Mouse (Mus musculus): ENCODE measurements around the gene Ppp2r5a. TPM values are rescaled to one million over a fixed set of nuclear protein-coding genes. Genes with fewer than 3 reads are reported as not detected.

Gene Ppp2r5a
- polyA plus RNA-seq, 1 experiment from 2014 or later: 39.9 TPM

DNA sequence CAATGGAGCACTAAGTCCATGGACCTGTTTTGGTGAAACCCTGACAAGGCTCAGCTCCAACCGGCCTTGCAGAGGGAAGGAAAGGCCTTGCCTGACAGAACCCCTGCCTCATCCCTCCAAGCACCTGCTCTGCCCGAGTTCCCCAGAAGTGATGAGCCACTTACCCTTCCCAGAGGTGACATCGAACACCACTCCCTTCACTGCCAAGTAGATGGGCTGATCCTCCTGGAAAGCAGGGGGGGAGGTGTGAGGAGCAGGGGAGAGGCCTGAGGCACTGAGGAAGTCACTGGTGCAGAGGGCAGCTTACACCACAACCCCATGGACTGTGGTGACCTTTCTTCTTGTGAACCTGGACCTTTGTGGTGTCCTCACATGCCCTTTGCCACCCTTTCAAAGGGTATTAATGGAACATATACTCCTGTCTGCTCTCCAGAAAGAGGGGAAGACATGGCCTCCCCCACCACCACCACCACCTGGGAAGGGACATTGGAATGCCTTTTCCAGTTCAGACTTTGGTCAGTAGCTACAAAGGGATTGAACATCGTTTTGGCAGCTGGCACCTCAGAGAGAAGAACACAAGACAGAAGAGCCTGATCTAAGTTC is 91.7 kb downstream of the Ppp2r5a start:
- Histone ChIP-seq H3K4me1 (replicated peaks; ENCODE audit: control insufficient read depth, insufficient read depth, low read length) (no peaks in the 10 kb centered on the region; the same call in none of the 2 replicates), H3K4me2 (no peak overlapping the region), H3K9me3 (ENCODE audit: control insufficient read depth, low read length) (no peaks in the 10 kb centered on the region), H3K9ac (ENCODE audit: low read depth, low read length) (no peak overlapping the region), H3K27ac (ENCODE audit: low read depth, low read length) (no peak overlapping the region), H3K4me3 (ENCODE audit: low read depth, low read length) (no peak overlapping the region), H3K27me3 (replicated peaks; ENCODE audit: control insufficient read depth, insufficient read depth, low read length) (no peaks in the 10 kb centered on the region), H3K36me3 (ENCODE audit: control insufficient read depth, insufficient read depth, low read length) (no peaks in the 10 kb centered on the region)
- no peak for ATAC-seq (replicated peaks; ENCODE audit: low FRiP score)
- DNase-seq (ENCODE audit: low spot score): no peak
- WGBS: 71% methylated on average over 4 of the region's 4 CpGs

DNA sequence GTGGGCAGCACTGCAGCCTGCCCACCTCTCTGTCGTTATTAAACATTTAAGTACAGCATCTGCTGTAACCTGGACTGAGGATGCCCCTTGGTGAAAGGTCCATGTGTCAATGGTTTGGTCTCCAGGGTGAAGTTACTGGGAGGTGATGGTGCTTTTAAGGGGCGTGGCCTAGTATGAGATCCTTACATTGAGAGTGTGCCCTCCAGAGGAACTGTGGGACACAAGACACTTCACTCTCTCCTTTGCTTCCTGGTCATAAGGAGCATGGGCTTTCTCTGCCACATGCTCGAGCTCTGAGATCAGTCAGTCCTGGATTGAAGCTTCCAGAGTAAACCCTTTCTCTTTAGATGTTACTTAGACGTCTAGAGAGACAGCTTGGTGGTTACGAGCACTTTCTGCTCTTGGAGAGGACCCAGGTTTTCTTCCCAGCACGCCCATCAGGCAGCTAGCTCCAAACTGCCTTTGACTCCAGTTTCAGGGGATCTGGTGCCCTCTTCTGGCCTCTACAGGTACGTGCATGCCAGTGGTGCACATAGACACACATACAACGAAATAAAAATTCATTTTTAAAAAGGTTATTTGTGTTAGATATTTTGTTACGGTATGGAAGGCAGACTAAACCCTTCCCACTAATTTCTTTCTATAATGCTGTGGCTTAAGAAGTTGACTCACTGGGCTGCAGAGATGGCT is 95.2 kb downstream of the Ppp2r5a start:
- Histone ChIP-seq H3K4me3 (ENCODE audit: low read depth, low read length) (no peak overlapping the region), H3K9me3 (ENCODE audit: control insufficient read depth, low read length) (no peaks in the 10 kb centered on the region), H3K27ac (ENCODE audit: low read depth, low read length) (no peak overlapping the region), H3K4me2 (no peak overlapping the region), H3K9ac (ENCODE audit: low read depth, low read length) (no peak overlapping the region), H3K27me3 (replicated peaks; ENCODE audit: control insufficient read depth, insufficient read depth, low read length) (no peaks in the 10 kb centered on the region), H3K4me1 (replicated peaks; ENCODE audit: control insufficient read depth, insufficient read depth, low read length) (no peaks in the 10 kb centered on the region; the same call in none of the 2 replicates), H3K36me3 (ENCODE audit: control insufficient read depth, insufficient read depth, low read length) (no peaks in the 10 kb centered on the region)
- 77% methylated on average over 9 of the region's 9 CpGs for whole genome bisulfite sequencing
- ATAC-seq (replicated peaks; ENCODE audit: low FRiP score) (no peak), DNase-seq (ENCODE audit: low spot score) (no peak)

GRCm38 (mm10) chr1:191306316-191306715 is 96.8 kb downstream of the Ppp2r5a start:
- Histone ChIP-seq H3K27me3 (replicated peaks; ENCODE audit: control insufficient read depth, insufficient read depth, low read length) (no peaks in the 10 kb centered on the region), H3K4me2 (no peak overlapping the region), H3K9ac (ENCODE audit: low read depth, low read length) (no peak overlapping the region), H3K36me3 (ENCODE audit: control insufficient read depth, insufficient read depth, low read length) (no peaks in the 10 kb centered on the region), H3K9me3 (ENCODE audit: control insufficient read depth, low read length) (no peaks in the 10 kb centered on the region), H3K4me1 (replicated peaks; ENCODE audit: control insufficient read depth, insufficient read depth, low read length) (no peaks in the 10 kb centered on the region), H3K27ac (ENCODE audit: low read depth, low read length) (no peak overlapping the region), H3K4me3 (ENCODE audit: low read depth, low read length) (no peak overlapping the region)
- DNase-seq (ENCODE audit: low spot score) (no peak), ATAC-seq (replicated peaks; ENCODE audit: low FRiP score) (no peak)
- 88% methylated on average over 9 of the region's 9 CpGs for WGBS

GRCm38 (mm10) chr1:191305610-191306009 is 97.5 kb downstream of the Ppp2r5a start:
- no peaks in the 10 kb centered on the region for H3K4me1 ChIP-seq (replicated peaks; ENCODE audit: control insufficient read depth, insufficient read depth, low read length)
- no peak for DNase-seq (ENCODE audit: low spot score)
- no peaks in the 10 kb centered on the region for H3K9me3 ChIP-seq (ENCODE audit: control insufficient read depth, low read length)
- H3K27ac ChIP-seq (ENCODE audit: low read depth, low read length): no peak overlapping the region
- H3K4me2 ChIP-seq: no peak overlapping the region
- no peak for ATAC-seq (replicated peaks; ENCODE audit: low FRiP score)
- no peak overlapping the region for H3K9ac ChIP-seq (ENCODE audit: low read depth, low read length)
- H3K36me3 ChIP-seq (ENCODE audit: control insufficient read depth, insufficient read depth, low read length): no peaks in the 10 kb centered on the region
- 73% methylated on average over 7 of the region's 7 CpGs for WGBS
- no peaks in the 10 kb centered on the region for H3K27me3 ChIP-seq (replicated peaks; ENCODE audit: control insufficient read depth, insufficient read depth, low read length)
- no peak overlapping the region for H3K4me3 ChIP-seq (ENCODE audit: low read depth, low read length)

GRCm38 (mm10) chr1:191304216-191304615 is 98.9 kb downstream of the Ppp2r5a start:
- Histone ChIP-seq H3K9ac (ENCODE audit: low read depth, low read length) (no peak overlapping the region), H3K9me3 (ENCODE audit: control insufficient read depth, low read length) (no peaks in the 10 kb centered on the region), H3K27ac (ENCODE audit: low read depth, low read length) (no peak overlapping the region), H3K4me1 (replicated peaks; ENCODE audit: control insufficient read depth, insufficient read depth, low read length) (no peaks in the 10 kb centered on the region), H3K36me3 (ENCODE audit: control insufficient read depth, insufficient read depth, low read length) (no peaks in the 10 kb centered on the region), H3K4me3 (ENCODE audit: low read depth, low read length) (no peak overlapping the region), H3K27me3 (replicated peaks; ENCODE audit: control insufficient read depth, insufficient read depth, low read length) (no peaks in the 10 kb centered on the region), H3K4me2 (no peak overlapping the region)
- no peak for DNase-seq (ENCODE audit: low spot score)
- WGBS: 65% methylated on average over 6 of the region's 6 CpGs
- no peak for ATAC-seq (replicated peaks; ENCODE audit: low FRiP score)

DNA sequence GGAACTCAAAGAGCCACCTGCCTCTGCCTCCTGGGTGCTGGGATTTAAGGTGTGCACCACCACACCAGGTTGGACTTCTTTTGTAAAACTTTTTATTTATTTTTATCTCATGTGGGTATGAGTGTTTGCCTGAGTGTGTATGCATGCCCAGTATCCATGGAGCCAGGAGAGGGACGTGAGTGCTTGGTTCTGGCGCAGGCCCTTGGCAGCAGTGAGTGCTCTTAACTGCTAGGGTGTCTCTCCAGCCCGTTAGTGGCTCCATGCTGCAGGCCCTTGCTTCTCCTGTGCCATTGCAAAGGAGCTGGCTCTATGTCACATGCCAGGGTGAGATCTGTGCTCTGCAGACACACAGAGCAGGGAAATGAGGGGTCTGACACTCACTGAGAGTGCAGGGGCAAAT is 99.3 kb downstream of the Ppp2r5a start:
- no peak overlapping the region for H3K4me2 ChIP-seq
- DNase-seq (ENCODE audit: low spot score) (no peak), ATAC-seq (replicated peaks; ENCODE audit: low FRiP score) (no peak)
- 75% methylated on average over 3 of the region's 3 CpGs for WGBS
- no peak overlapping the region for H3K27ac ChIP-seq (ENCODE audit: low read depth, low read length)
- no peaks in the 10 kb centered on the region for H3K36me3 ChIP-seq (ENCODE audit: control insufficient read depth, insufficient read depth, low read length)
- no peaks in the 10 kb centered on the region for H3K27me3 ChIP-seq (replicated peaks; ENCODE audit: control insufficient read depth, insufficient read depth, low read length)
- H3K4me1 ChIP-seq (replicated peaks; ENCODE audit: control insufficient read depth, insufficient read depth, low read length): no peaks in the 10 kb centered on the region
- no peak overlapping the region for H3K9ac ChIP-seq (ENCODE audit: low read depth, low read length)
- H3K4me3 ChIP-seq (ENCODE audit: low read depth, low read length): no peak overlapping the region
- H3K9me3 ChIP-seq (ENCODE audit: control insufficient read depth, low read length): no peaks in the 10 kb centered on the region

Other genes starting within 250 kb of the Ppp2r5a start
- not detected in 2 replicates for gene Fam71a, start 238.5 kb downstream of the Ppp2r5a start, polyA plus RNA-seq (2014; fragmentation: Nextera tagmentation; extraction: Ambion mirVana)
- gene Atf3, start 185.2 kb downstream of the Ppp2r5a start, polyA plus RNA-seq (2014; fragmentation: Nextera tagmentation; extraction: Ambion mirVana): 3.1 and 3.6 TPM in 2 replicates
- 53.6 and 56.4 TPM in 2 replicates for gene Nenf, start 85.1 kb downstream of the Ppp2r5a start, polyA plus RNA-seq (2014; fragmentation: Nextera tagmentation; extraction: Ambion mirVana)
- gene Tmem206, start 77.4 kb downstream of the Ppp2r5a start, polyA plus RNA-seq (2014; fragmentation: Nextera tagmentation; extraction: Ambion mirVana): 15.4 and 18.8 TPM in 2 replicates
- gene Dtl, start 172.3 kb upstream of the Ppp2r5a start, polyA plus RNA-seq (2014; fragmentation: Nextera tagmentation; extraction: Ambion mirVana): 70.9 and 79.9 TPM in 2 replicates
- 54.1 and 57.6 TPM in 2 replicates for gene Ints7, start 172.4 kb upstream of the Ppp2r5a start, polyA plus RNA-seq (2014; fragmentation: Nextera tagmentation; extraction: Ambion mirVana)